Mouse (Mus musculus) small intestine, adult 2 months (tissue): ENCODE measurements at regions not wholly inside any gene's neighbourhood (a gene's known extent, or its start where the extent isn't known, plus 50 kb on each side); places are given as distances from the start of the nearest gene placed in this dataset.

Source experiments
- CTCF ChIP-seq: fragments of 200-500 bp; IDR thresholded peaks from 2 replicates; pipeline ENCODE4 v1.5.1; 2012; ENCODE audit warnings: low read depth, mild to moderate bottlenecking, control low read depth, inconsistent platforms, low read length, moderate library complexity, mixed read lengths; ENCODE audit not compliant: insufficient replicate concordance, insufficient read length; ENCODE audit errors: extremely low read depth
- POLR2A ChIP-seq: fragments of 200-500 bp; IDR thresholded peaks from 2 replicates; pipeline ENCODE4 v1.6.1; 2012; ENCODE audit warnings: low read depth, mild to moderate bottlenecking, control low read depth, inconsistent platforms, low read length, moderate library complexity

DNA sequence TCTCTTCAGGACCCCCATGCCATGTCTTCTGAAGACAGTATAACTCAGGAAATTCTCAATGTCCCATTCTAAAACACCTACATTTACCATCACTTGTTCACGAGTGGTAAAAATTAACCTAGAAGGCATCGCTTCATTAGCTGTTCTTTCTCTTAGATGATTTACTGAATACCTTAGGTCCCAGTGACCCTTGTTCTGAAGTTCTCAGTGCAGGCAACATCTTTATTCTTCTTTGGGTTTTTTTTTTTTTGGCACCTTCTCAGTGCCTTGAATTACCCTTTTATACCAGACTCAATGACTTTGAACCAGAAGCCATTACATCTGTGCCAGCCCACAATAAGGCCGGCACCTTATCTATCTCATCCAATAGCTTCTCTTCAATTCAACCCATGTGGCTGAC lies 167.1 kb upstream of the Usp24 start:
- no peak for TF ChIP-seq POLR2A
- no peak for TF ChIP-seq CTCF
